Mouse (Mus musculus) frontal cortex, adult (tissue): ENCODE data around the gene Cplane1.
"Not testable (repeated sequence)": the region's sequence is repeated elsewhere in the genome, so short reads cannot be mapped to it uniquely, and the experiment has no call there.

Experiments
- ATAC-seq: cut with Nextera tagmentation; 2 replicates; pipeline ENCODE4 v1.9.2; 2017; ENCODE audit warnings: mild to moderate bottlenecking, moderate library complexity, mixed read lengths; ENCODE audit not compliant: low TSS enrichment

The Cplane1 gene

DNA sequence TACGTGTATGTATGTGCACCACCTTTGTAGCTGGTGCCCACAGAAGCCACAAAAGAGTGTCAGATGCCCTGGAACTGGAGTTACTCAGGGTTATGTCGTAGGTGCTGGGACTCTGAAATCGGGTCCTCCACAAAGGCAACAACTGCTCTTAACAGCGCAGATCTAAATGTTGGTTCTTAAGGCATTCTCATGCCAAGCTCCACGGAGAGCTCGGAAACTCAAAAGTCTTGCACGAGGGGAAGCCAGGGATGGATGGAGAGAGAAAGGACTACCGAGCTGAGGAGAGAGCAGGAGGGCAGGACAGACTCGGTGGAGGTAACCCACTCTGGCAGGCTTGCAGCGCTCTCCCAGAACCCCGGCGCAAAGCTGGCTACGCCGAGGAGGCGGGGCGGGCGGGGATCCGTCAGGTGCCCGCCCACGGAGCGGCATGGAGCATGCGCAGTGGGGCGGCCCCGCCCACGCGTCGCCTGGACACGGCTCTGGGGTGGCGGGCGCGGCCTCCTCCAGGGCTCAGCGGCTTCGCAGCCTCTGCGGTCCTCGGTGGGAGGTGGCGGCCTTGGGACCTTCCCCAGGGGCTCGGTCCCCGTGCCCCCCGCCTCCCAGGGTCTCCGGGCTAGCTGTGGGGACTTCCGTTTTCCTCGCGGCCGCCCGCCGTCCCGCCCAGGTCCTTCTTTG is at the start of gene Cplane1:
Gene Cplane1 (plus strand): TSS at position 516 of the 675 bp plus-strand sequence.
- peak; percentile 96 for ATAC-seq

DNA sequence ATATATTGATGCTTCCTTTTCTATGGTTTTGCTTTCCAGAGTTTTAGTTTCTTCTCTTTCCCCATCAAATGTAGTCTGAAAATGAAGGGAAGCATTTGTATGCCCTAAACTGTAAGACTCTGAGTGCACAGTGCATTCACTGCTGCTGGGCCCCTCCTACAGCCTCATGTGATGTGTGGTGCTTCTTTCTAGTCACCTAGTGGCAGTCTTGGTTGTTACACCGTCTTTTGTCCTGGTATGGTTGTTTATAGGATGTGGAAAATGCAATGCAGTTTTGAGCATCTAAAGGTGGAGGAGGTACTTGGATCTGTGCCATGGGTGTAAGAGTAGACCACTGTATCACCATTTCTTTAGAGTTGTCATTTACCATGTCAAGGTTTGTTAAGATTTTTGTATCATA is 39.6 kb upstream of the Cplane1 start:
- no peak for ATAC-seq

DNA sequence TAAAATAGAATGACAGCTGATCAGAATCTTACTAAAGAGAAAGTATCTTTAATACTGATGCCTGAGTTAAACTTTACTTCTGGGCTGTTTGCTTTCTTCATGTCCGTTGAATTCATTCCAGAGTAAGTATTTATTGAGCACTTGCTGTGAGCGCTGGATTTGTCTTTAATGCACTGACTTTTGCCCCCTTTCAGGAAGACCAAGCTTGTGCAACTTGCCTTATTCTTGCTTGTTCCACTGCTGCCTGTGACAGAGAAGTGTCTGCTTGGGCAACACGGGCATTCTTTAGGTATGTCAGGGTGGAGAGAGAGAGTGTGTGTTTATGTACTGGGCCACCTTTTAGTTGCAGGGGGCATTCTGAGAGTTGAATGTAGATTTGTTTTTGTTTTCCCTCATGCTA is 37.6 kb upstream of the Cplane1 start:
- ATAC-seq, result no peak

DNA sequence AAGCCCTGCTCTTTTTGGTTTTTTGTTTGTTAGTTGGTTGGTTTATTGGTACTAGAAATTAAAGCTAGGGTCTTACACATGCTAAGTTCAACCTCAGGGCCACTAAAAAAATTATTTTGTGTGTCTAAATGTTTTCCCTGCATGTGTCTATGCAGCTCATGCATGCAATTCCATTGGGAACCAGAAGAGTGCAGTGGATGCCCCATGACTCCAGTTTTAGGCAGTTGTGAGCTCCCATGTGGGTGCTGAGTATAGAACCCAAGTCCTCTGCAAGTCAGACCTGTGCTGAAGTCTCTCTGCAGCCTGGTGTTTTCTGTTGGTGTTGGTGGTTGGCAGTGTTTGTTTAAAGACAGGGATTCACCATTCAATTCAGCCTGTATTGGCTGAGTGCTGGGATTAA is 37.1 kb upstream of the Cplane1 start:
- no peak for ATAC-seq

DNA sequence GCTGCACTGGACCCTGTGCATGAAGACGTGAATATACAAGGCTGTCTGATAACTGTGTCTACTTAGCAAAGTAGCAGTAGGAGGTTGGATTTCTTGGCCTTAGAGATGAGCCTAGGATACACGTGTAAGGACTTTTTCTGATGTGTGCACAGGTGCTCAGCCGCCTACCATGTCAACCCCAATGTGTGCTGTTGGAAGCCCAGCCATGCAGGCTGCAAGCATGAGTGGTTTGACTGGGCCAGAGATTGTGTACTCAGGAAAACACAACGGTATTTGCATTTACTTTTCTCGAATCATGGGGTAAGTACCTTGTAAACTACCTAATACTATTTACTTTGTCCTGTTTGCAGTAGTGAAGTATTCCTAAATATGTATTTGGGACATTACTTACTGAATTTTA is 33.3 kb upstream of the Cplane1 start:
- ATAC-seq, result no peak

DNA sequence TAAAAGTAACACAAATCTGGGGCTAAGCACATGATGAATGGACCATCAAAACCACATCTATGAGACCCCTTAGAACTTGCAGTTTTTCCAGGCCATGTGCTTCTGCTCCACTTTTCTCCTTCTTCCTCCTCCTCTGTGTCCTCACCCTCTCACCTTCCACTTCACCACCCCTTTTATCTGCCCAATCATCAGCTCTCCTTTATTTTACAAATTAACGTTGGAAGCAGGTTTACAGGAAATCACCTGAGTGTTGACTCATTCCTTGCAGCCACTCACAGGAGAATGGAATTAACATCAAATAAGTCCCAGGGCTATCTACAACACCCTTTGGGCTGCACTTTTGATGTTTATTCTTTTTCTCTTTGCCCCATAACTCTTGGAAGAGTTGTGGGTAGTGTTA is 7.1 kb upstream of the Cplane1 start:
- no peak for ATAC-seq

DNA sequence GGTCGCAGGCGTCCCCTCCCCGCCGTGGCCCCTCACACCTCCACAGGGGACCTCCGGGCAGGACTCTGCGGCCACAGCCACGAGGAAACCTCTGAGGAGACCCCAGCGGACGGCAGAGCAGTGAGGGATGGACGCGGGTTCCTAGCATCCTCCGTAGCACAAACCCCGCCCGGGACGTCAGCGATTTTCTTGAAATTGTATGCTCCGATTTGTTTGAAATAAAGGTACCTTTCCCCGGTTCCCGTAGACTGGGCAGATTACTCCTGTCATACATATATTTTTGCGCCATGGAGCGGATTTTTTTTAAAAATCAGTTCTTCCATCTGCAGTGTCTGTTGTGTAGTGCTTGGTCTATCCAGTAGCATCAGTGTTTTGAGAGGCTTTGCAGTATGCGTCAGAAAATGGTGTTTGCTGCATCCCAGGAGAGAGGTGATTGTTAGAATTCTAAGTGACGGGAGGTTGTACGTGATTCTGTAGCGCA is 400 bp downstream of the Cplane1 start:
- ATAC-seq, result peak; percentile 78

DNA sequence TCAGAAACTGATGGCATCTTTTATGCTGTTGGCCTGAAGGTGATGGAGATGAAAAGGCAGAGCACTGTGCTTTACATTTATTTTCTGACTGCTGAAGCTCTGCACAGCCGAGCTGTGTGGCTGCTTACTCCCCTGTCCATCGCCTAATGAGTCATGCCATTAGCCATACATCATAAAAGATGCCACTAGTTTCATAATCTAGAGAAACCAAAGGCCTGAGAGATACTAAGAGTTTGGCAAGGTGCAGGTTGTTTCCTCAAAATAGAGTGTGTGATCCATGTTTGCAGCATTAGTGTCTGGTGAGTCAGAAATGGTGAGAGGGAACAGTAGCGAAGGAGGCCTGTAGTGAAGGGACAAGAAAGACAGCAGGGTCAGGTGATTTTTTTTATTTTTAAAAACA is 20.7 kb downstream of the Cplane1 start:
- no peak for ATAC-seq

DNA sequence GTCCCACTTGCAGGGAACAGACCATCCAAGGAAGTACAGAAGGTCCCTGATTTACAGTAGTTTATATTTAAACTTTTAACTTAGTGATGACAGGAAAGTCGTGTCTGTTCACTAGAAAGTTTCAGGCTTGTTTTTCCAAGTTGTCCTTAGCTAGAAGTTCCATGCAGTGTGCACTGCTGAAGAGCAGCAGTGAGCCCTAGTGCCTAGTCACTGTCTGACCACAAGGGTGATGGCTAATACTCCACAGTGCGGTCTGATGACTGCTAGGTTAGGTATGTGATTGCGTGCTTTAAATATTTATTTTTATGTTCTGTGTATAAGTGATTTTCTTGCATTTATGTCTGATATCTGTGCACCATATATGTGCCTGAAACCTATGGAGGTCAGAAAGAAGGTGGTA is 21.5 kb downstream of the Cplane1 start:
- ATAC-seq, result no peak

DNA sequence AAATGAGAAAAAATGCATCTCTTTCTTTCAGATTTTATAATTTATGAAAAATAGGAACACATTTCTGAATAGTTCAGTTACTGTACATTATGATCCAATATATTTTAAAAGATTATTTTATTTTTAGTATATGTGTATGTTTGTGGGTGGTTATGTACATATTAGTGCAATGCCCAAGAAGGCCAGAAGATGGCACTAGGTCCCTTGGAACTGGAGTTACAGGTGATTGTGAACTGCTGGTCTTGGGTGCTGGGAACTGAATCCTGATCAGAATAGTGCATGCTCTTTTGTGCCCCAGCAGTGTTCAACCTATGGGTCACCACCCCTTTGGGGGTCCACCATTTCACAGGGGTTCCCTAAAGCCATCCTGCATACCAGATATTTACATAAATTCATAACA is 31.4 kb downstream of the Cplane1 start:
- ATAC-seq, result no peak

DNA sequence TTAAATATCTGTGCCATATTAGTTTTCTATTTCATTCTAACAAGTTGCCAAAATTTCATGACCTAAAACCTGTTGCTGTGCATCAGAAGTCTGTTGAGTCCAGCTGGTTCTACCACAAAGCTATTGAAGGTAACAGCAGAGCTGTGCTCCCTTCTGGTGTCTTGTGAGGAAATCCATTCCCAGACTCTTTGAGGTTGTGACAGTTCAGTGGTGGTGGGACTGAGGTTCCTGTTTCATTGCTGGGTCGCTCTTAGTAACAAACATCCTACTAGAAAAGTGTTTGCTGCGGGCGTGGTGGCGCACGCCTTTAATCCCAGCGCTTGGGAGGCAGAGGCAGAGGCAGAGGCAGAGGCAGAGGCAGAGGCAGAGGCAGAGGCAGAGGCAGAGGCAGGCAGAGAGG is 39.5 kb downstream of the Cplane1 start:
- no peak for ATAC-seq

DNA sequence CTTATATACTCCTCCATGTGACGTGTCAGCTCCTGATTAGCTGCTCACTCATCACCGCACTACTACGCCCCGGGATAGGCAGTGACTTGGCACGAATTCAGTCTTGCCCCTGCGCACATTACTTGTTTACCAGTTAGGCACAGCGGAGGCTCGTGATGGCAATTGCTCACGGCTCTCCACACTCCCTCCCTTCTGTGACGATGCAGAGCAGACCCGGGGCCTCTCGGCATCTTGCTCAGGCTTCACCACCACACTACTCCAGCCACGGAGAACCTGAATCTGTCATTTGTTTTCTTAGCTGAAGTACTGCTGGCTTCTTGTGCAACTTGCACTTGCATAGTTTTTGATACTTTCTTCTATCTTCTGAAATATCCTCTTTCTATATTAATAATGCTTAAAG is 45.9 kb downstream of the Cplane1 start:
- ATAC-seq, result no peak

DNA sequence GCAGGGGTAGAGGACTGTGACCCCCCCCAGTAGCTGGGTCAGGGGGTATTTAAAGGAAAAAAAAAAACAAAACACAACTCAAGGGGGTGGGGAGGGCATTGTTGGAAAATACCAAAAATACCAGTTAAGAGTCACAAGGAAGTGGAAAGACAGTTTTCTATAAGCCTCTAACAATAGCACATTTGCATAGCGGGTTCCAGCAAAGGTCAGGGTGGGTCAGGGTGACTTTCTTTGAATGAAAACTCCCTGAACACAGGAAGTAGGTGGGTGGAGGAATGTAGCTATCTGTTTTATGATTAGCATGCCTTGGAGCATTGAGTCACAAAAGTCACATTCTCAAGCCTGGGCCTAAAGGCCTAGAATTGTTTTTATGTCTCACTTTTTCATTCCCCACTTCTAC is 65.3 kb downstream of the Cplane1 start:
- not testable (repeated sequence) for ATAC-seq

DNA sequence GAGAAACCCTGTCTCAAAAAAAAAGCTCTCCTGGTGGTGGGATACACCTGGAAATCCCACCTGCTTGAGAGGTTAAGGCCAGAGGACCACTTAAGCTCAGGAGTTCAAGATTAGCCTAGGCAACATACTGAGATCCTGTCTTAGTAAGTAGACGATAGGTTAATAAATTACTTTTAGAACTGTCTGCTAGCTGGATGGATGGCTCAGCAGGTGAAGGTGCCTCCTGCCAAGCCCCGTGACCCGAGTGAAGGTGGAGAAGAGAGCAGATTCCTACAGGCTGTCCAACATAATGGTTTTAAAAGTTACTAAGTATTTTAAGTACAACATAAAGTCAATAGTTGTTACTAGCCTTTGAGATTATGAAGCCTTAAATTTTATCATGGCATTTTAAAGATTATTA is 97.0 kb downstream of the Cplane1 start:
- no peak for ATAC-seq

DNA sequence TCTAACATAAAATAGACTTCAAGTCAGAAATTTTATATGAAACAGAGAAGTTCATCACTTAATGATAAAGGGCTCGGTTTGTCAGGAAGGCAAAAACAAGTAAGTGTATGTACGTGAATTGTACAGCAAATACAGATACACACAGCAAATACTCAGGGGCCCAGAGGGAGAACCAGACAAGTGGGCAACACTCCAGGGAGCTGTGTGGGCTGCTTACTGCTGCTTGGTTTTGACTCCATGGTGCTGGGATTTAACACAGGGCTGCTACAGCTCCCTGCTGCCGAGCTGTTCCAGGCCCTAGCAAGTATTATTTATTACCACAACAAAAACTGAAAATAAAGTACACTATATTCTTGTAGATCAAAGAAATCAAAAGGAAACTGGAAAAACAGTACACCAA is 98.3 kb downstream of the Cplane1 start:
- no peak for ATAC-seq

DNA sequence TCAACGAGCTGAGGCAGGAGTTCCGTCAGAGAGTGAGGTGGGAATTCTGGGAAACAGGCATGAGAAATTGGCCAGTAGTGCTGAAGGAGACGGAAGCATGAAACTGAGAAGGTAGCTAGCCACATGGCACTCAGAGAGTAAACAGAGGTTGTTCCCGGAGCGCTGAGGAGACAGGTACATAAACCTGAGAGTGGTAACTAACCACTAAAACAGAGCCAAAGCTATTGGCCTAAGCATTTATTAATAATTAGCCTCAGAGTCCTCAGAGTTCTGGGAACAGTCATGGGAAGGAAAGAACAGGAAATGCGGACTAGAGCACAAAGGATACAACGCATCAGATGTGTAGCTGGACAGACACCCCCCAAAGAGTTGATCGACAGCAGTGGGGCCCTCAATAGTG is 99.3 kb downstream of the Cplane1 start:
- ATAC-seq, result no peak

DNA sequence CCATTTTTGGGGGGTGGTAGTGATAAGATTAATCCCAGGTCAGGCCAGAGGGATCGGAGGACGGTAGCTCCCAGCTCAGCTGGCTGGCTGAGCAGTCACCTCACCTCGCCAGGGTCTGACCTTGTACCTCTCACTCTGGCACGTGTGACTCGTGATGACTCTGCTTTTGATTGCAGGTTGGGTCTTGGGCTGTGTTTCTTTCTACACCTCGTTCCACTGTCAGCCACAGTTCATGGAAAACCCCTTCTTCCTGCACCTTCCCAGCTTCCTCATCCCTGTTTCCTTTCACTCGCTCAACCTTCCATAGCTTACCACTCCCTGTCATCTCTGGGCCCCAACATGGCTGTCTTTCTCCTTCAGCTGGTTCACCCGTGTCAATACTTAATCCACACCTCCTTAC is 103.0 kb downstream of the Cplane1 start:
- ATAC-seq, result no peak

DNA sequence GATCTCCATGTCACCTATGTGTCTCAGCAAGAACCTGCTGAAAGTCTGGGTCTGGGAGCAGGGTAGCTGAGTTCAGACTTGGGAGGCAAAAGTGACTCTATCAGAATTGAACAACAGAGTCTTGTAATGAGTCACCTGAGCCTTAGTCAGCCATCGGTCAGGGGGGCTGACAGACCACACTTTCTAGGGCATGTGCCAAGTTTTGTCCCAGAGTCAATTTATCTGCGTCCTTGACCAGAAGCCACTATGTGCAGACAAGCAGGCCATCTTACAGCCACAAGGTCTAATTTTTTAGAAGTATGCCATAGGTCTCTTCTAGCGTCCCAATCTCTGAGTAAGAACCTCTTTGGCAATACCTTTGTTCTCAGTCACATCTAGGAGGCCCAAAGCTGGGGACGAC is 109.0 kb downstream of the Cplane1 start:
- not testable (repeated sequence) for ATAC-seq

DNA sequence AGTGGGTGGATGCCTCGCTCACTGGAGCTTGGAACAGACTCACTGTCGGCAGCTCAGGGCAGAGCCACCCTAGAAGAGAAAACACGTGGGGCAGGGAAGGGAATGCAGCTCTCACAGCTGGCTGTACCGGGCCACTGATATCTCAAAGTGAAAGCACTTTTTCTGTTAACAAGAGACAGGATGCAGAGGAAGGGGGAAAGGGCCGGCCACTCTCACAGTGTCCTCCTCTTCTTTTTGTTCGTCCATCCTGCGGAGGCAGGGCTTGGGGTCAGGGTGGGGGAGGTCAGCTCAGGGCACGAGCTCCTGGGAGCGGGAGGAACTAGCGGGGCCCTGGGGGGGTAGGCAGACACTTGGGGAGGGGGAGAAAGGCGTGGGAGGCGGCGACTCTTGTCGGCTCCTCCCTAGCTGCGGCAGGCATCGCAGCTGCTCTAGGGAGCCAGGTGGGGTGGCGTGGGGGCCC is 110.4 kb downstream of the Cplane1 start:
- no peak for ATAC-seq

DNA sequence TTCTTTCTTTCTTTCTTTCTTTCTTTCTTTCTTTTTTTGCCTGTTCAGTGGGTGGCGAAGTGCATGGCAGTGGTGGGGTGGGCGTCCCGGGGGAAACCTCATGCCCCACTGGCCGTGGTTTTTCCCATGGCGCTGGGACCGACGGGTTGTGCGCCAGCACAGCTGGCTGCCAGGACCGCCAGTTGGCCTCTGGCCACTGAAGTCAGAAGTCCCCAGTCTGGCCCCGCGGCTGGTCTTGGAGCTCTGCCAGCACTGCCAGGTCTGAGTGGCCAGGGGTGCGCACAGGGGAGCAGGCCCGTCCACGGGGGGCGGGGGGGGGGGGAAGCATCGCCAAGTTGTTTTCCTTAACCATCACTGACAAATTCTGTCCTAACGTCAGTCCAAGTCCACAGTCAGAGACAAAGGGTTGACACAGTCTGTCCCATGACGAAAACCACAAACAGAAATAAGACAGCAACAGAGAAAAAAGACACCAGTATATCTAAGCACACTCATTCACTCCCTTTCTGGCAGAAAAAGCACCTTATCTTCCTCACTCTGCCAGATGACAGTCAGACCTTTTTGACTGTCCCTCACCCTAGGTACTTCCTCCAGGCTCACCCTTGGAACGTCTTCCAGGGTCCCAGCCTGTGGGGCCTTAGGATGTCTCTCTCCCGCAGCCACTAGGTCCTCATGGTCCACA is 111.2 kb downstream of the Cplane1 start:
- ATAC-seq, result no peak

DNA sequence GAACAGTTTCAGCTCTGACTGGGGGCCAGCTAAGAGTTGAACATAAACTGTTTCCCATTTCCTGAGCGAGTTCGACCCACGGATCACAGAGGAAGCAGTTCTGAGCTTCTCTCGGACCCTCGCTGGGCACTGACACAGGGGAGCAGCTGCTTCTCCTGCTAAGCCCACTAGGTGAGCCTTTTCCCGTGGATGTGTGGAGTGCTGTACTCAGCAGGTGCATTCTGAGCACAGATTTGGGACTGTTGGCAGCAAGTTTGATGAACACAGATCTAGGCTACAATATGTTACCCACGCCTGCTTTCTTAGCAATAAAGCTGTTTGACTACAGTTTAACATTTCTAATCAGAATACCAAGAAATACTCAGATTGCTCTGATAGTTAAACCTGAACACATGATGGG is 112.8 kb downstream of the Cplane1 start:
- ATAC-seq, result 0 out of 2 replicates have a peak, but pooled peaks have one; percentile 34

DNA sequence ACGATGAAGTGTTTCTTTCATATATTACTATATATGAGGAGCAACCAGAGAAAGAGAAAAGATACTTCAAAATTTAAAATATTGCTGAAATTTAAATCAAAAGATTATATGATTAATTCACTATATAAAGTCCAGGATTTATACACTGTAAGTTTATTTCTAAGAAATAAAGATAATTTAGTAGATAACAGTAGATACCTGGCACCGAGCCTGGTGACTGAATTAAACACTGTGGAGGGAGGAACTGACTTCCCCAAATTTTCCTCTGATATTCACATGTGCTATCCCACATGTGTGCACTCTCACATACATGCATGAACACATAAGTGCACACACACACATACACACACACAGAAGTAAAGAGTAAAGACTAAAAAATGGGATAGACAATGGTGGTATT is 113.2 kb downstream of the Cplane1 start:
- ATAC-seq, result no peak

DNA sequence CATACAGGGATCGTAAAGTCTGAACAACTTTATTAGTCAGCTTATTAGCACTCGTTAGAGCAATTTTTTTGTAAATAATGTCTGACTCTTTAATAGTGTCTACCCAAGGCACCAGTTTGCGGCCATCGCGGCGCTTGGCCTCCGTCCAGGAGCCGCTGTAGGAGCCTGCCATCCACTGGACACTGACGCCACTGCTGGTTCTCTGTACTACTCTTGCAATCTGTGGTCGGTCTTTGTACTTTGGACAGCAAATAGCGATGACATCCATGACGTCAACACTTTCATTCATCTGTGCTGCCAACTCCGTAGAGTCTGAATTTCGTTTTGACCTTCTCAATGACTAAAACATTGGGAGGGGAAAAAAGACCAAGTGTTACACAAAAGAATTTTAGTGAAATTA is 122.3 kb downstream of the Cplane1 start:
- no peak for ATAC-seq

DNA sequence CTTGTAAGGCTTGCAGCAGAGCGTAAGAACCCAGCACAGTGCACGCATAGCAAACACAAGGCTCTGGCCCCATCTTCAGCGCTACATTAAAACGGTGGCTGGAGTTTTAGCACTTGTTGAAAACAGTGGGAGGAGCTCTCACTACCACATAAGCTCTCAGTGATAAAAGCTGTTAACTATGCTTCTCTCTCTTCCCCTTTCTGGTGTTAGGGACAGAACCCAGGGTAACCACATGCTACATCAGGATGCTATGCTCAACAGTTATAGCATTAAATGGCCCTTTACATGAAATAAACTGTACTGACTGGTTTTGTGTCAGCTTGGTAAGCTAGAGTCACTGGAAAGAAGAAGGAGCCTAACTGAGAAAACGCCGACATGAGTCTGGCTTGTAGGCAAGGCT is 125.2 kb downstream of the Cplane1 start:
- ATAC-seq, result no peak
